Comparison of ENCODE assay signal across 14 mouse cellular contexts in genomic region chr16:67610904-67611681, GRCm38 (mm10). TPM values are rescaled to one million over a fixed set of nuclear protein-coding genes. Genes with fewer than 3 reads are reported as not detected.
A peak's percentile ranks its signal among the peaks of the same experiment; 100 is the strongest.
DNase-seq lines count a peak whose midpoint lies in the region; ATAC-seq and TF ChIP-seq lines count a peak whose summit lies in the region.
"Had no signal": no experiment of that assay in that cellular context is flagged by ENCODE, and none has a peak within 500 bp of the region (broad histone marks: within the 10 kb centered on the region; RNA-seq: fewer than 3 reads in every experiment).

No protein-coding gene starts in this region.

- no peaks in the 10 kb centered on the region for H3K4me1 ChIP-seq in lung, postnatal 0 days (ENCODE audit: insufficient read depth, low read depth, low read length)
- H3K4me1 ChIP-seq in hindbrain, embryonic 16.5 days (ENCODE audit: control insufficient read depth, insufficient read depth, low read depth, low read length), result peaks cover 11% of the 10 kb centered on the region
- H3K4me1 ChIP-seq: embryonic facial prominence, embryonic 13.5 days; intestine, embryonic 15.5 days had no signal

- TF ChIP-seq CTCF in lung, postnatal 0 days (IDR thresholded peaks at IDR 0.05), result no peak

- no peak overlapping the region for H3K27ac ChIP-seq in lung, postnatal 0 days (ENCODE audit: low read length)
- H3K27ac ChIP-seq in hindbrain, embryonic 16.5 days (ENCODE audit: low read depth, low read length), result peak overlapping the region; percentile 48; the same call in 1 of the 2 replicates
- H3K27ac ChIP-seq: embryonic facial prominence, embryonic 13.5 days; intestine, embryonic 15.5 days had no signal

- WGBS in lung, postnatal 0 days, result 35% methylated on average over 7 of the region's 7 CpGs
- WGBS in hindbrain, embryonic 16.5 days, result 11% methylated on average over 7 of the region's 7 CpGs

- intact Hi-C loops in heart, postnatal 10 days (cut with DNase I), result no loop called here
- intact Hi-C loops in left cerebral cortex, postnatal 36 days (cut with DNase I), result loop anchor here (10.0 kb wide), 4 partner anchors 136 to 1116 kb away; no protein-coding TSS in a partner anchor

- no peaks in the 10 kb centered on the region for H3K36me3 ChIP-seq in lung, postnatal 0 days (ENCODE audit: insufficient read depth, low read length)
- no peaks in the 10 kb centered on the region for H3K36me3 ChIP-seq in hindbrain, embryonic 16.5 days (ENCODE audit: control insufficient read depth, insufficient read depth, low read length)
- H3K36me3 ChIP-seq: embryonic facial prominence, embryonic 13.5 days; intestine, embryonic 15.5 days had no signal

- H3K9ac ChIP-seq in lung, postnatal 0 days (replicated peaks; ENCODE audit: low read depth), result no peak overlapping the region
- no peak overlapping the region for H3K9ac ChIP-seq in hindbrain, embryonic 16.5 days (ENCODE audit: low read depth, low read length)
- H3K9ac ChIP-seq: embryonic facial prominence, embryonic 13.5 days; intestine, embryonic 15.5 days had no signal

- TF ChIP-seq EP300 in lung, postnatal 0 days (IDR thresholded peaks at IDR 0.05), result no peak

- H3K27me3 ChIP-seq in lung, postnatal 0 days (replicated peaks; ENCODE audit: insufficient read depth, low read length), result no peaks in the 10 kb centered on the region
- H3K27me3 ChIP-seq in hindbrain, embryonic 16.5 days (replicated peaks; ENCODE audit: control insufficient read depth, insufficient read depth, low read length), result no peaks in the 10 kb centered on the region
- H3K27me3 ChIP-seq: intestine, embryonic 15.5 days had no signal

- no peaks in the 10 kb centered on the region for H3K9me3 ChIP-seq in lung, postnatal 0 days (ENCODE audit: low read length)
- no peaks in the 10 kb centered on the region for H3K9me3 ChIP-seq in hindbrain, embryonic 16.5 days (ENCODE audit: control insufficient read depth, low read length)
- H3K9me3 ChIP-seq: embryonic facial prominence, embryonic 13.5 days; intestine, embryonic 15.5 days had no signal

- no peak for ATAC-seq in lung, postnatal 0 days
- peak; percentile 68 for ATAC-seq in hindbrain, embryonic 16.5 days
- ATAC-seq: intestine, embryonic 15.5 days had no signal

- peak; percentile 53 for DNase-seq in lung, postnatal 0 days (ENCODE audit: low spot score)
- DNase-seq in lung, adult 18-20 months, result no peak
- peak; percentile 51 to 73 for DNase-seq in cerebellum, postnatal 25 days
- no peak for DNase-seq in heart, adult 8-10 months (ENCODE audit: low spot score)
- DNase-seq in heart, postnatal 10 days, result no peak
- no peak for DNase-seq in left cerebral cortex, postnatal 36 days (ENCODE audit: low spot score in 2 of 2)
- DNase-seq: adrenal gland, adult 2 months; gastrocnemius, postnatal 25 days; spleen, adult 18-20 months had no signal

- H3K4me2 ChIP-seq in lung, postnatal 0 days (replicated peaks; ENCODE audit: low read depth, low read length), result no peak overlapping the region
- H3K4me2 ChIP-seq in hindbrain, embryonic 16.5 days (ENCODE audit: low read length), result peak overlapping the region; percentile 42
- H3K4me2 ChIP-seq: embryonic facial prominence, embryonic 13.5 days; intestine, embryonic 15.5 days had no signal

- H3K4me3 ChIP-seq in lung, postnatal 0 days (ENCODE audit: low read depth, low read length), result no peak overlapping the region
- H3K4me3 ChIP-seq in hindbrain, embryonic 16.5 days (ENCODE audit: low read length), result peak overlapping the region; percentile 6; the same call in 1 of the 2 replicates
- H3K4me3 ChIP-seq: embryonic facial prominence, embryonic 13.5 days; intestine, embryonic 15.5 days; myocyte had no signal

RNA-seq across cellular contexts. Expression of gene Cadm2, which starts 9.6 kb away (rescaled TPM):
- 0.24 and 0.80 TPM in 2 replicates for polyA plus RNA-seq in lung, postnatal 0 days (2015; fragmentation: Nextera tagmentation; extraction: Ambion mirVana)
- polyA plus RNA-seq in hindbrain, embryonic 16.5 days (2015; fragmentation: Nextera tagmentation; extraction: Ambion mirVana), result 33.6 and 61.1 TPM in 2 replicates
- total RNA-seq in heart, adult 8-10 months (2022), result 1 to 10 TPM in 1 of 4 experiments, under 1 TPM in 3; 0.34 to 2.5 (median 0.66) TPM
- total RNA-seq in heart, postnatal 10 days (2021), result under 1 TPM; 0.22 to 0.37 TPM
- total RNA-seq in left cerebral cortex, postnatal 36 days (2021), result 100 to 1,000 TPM; 244 to 254 TPM
- polyA plus RNA-seq: liver, embryonic 16.5 days had no signal

Comparison
In these comparisons a context has a peak if more than half of its experiments do, and no peak if none do; other contexts are left out.
1. DNase-seq: peak in lung, postnatal 0 days (single experiment) and cerebellum, postnatal 25 days (2 of 2); none in lung, adult 18-20 months (0 of 2), heart, adult 8-10 months (single experiment), heart, postnatal 10 days (0 of 2) and left cerebral cortex, postnatal 36 days (0 of 2).
2. RNA of gene Cadm2, which starts 9.6 kb away (total RNA-seq): 244 to 254 TPM in left cerebral cortex, postnatal 36 days; 0.34 to 2.5 TPM in heart, adult 8-10 months and 0.22 to 0.37 TPM in heart, postnatal 10 days; every median in the first group is over 10 times any median in the second.